Mouse (Mus musculus): Measurements from ENCODE around the gene Atg16l2.

The Atg16l2 gene

GRCm38 (mm10) chr7:101317014-101317413 lies 15.0 kb upstream of the Atg16l2 start, which contains the start of gene Stard10:
Gene Stard10 (plus strand): TSS chr7:101317086.
- Histone ChIP-seq H3K4me3 (replicated peaks; ENCODE audit: low read length) (no peak within 1 kb of the TSS), H3K4me1 (replicated peaks; ENCODE audit: low read depth, low read length) (peaks cover 22% of the 10 kb centered on the region), H3K36me3 (ENCODE audit: insufficient read depth, low read length) (no peaks in the 10 kb centered on the region), H3K27me3 (ENCODE audit: insufficient read depth, low read length) (peaks cover 47% of the 10 kb centered on the region), H3K9me3 (ENCODE audit: low read length) (no peaks in the 10 kb centered on the region)
- TF ChIP-seq CTCF (conservative IDR thresholded peaks at IDR 0.05; ENCODE audit: low read length): no peak
- no peak for TF ChIP-seq NANOG (IDR thresholded peaks at IDR 0.05; ENCODE audit: borderline replicate concordance, low read length)

GRCm38 (mm10) chr7:101316591-101317001 lies 14.5 kb upstream of the Atg16l2 start:
- no peak for TF ChIP-seq CTCF (conservative IDR thresholded peaks at IDR 0.05; ENCODE audit: low read length)
- TF ChIP-seq NANOG (IDR thresholded peaks at IDR 0.05; ENCODE audit: borderline replicate concordance, low read length): no peak
- no peak for TF ChIP-seq POU5F1 (IDR thresholded peaks at IDR 0.05; ENCODE audit: borderline replicate concordance, low read length)

GRCm38 (mm10) chr7:101315699-101316098 lies 13.6 kb upstream of the Atg16l2 start:
- H3K9me3 ChIP-seq (ENCODE audit: low read length): no peaks in the 10 kb centered on the region
- peaks cover 20% of the 10 kb centered on the region for H3K4me1 ChIP-seq (replicated peaks; ENCODE audit: low read depth, low read length)
- no peak overlapping the region for H3K4me3 ChIP-seq (replicated peaks; ENCODE audit: low read length)
- peaks cover 38% of the 10 kb centered on the region for H3K27me3 ChIP-seq (ENCODE audit: insufficient read depth, low read length)
- TF ChIP-seq CTCF (conservative IDR thresholded peaks at IDR 0.05; ENCODE audit: low read length) (no peak), POU5F1 (IDR thresholded peaks at IDR 0.05; ENCODE audit: borderline replicate concordance, low read length) (no peak), NANOG (IDR thresholded peaks at IDR 0.05; ENCODE audit: borderline replicate concordance, low read length) (no peak)
- no peaks in the 10 kb centered on the region for H3K36me3 ChIP-seq (ENCODE audit: insufficient read depth, low read length)

More at GRCm38 (mm10) chr7:101316591-101317001, 14.5 kb upstream of the Atg16l2 start:
- Histone ChIP-seq H3K27me3 (ENCODE audit: insufficient read depth, low read length) (peaks cover 43% of the 10 kb centered on the region), H3K9me3 (ENCODE audit: low read length) (no peaks in the 10 kb centered on the region), H3K4me3 (replicated peaks; ENCODE audit: low read length) (no peak overlapping the region), H3K4me1 (replicated peaks; ENCODE audit: low read depth, low read length) (peaks cover 18% of the 10 kb centered on the region), H3K36me3 (ENCODE audit: insufficient read depth, low read length) (no peaks in the 10 kb centered on the region)

- Histone ChIP-seq H3K4me1 (replicated peaks; ENCODE audit: low read depth, low read length) (peaks cover 17% of the 10 kb centered on the region), H3K9me3 (ENCODE audit: low read length) (no peaks in the 10 kb centered on the region), H3K36me3 (ENCODE audit: insufficient read depth, low read length) (no peaks in the 10 kb centered on the region), H3K4me3 (replicated peaks; ENCODE audit: low read length) (no peak overlapping the region), H3K27me3 (ENCODE audit: insufficient read depth, low read length) (peaks cover 25% of the 10 kb centered on the region)
- TF ChIP-seq POU5F1 (IDR thresholded peaks at IDR 0.05; ENCODE audit: borderline replicate concordance, low read length): no peak
- no peak for TF ChIP-seq NANOG (IDR thresholded peaks at IDR 0.05; ENCODE audit: borderline replicate concordance, low read length)
- TF ChIP-seq CTCF (conservative IDR thresholded peaks at IDR 0.05; ENCODE audit: low read length): no peak
These were observed 12.3 kb upstream of the Atg16l2 start for GRCm38 (mm10) chr7:101314396-101314795.

GRCm38 (mm10) chr7:101313033-101313432 lies 11.0 kb upstream of the Atg16l2 start:
- Histone ChIP-seq H3K36me3 (ENCODE audit: insufficient read depth, low read length) (no peaks in the 10 kb centered on the region), H3K4me1 (replicated peaks; ENCODE audit: low read depth, low read length) (peaks cover 25% of the 10 kb centered on the region), H3K4me3 (replicated peaks; ENCODE audit: low read length) (no peak overlapping the region), H3K9me3 (ENCODE audit: low read length) (no peaks in the 10 kb centered on the region), H3K27me3 (ENCODE audit: insufficient read depth, low read length) (peaks cover 11% of the 10 kb centered on the region)
- no peak for TF ChIP-seq NANOG (IDR thresholded peaks at IDR 0.05; ENCODE audit: borderline replicate concordance, low read length)
- no peak for TF ChIP-seq CTCF (conservative IDR thresholded peaks at IDR 0.05; ENCODE audit: low read length)
- no peak for TF ChIP-seq POU5F1 (IDR thresholded peaks at IDR 0.05; ENCODE audit: borderline replicate concordance, low read length)

- Histone ChIP-seq H3K27me3 (ENCODE audit: insufficient read depth, low read length) (peaks cover 5% of the 10 kb centered on the region), H3K4me3 (replicated peaks; ENCODE audit: low read length) (peak overlapping the region; percentile 81), H3K4me1 (replicated peaks; ENCODE audit: low read depth, low read length) (peaks cover 19% of the 10 kb centered on the region), H3K9me3 (ENCODE audit: low read length) (no peaks in the 10 kb centered on the region), H3K36me3 (ENCODE audit: insufficient read depth, low read length) (no peaks in the 10 kb centered on the region)
- TF ChIP-seq NANOG (IDR thresholded peaks at IDR 0.05; ENCODE audit: borderline replicate concordance, low read length) (no peak), POU5F1 (IDR thresholded peaks at IDR 0.05; ENCODE audit: borderline replicate concordance, low read length) (no peak), CTCF (conservative IDR thresholded peaks at IDR 0.05; ENCODE audit: low read length) (no peak)
These were observed 9.0 kb upstream of the Atg16l2 start for GRCm38 (mm10) chr7:101311061-101311460.

GRCm38 (mm10) chr7:101310327-101311028 lies 8.4 kb upstream of the Atg16l2 start:
- H3K9me3 ChIP-seq (ENCODE audit: low read length): no peaks in the 10 kb centered on the region
- H3K27me3 ChIP-seq (ENCODE audit: insufficient read depth, low read length): peaks cover 5% of the 10 kb centered on the region
- peak; percentile 69 for TF ChIP-seq CTCF (conservative IDR thresholded peaks at IDR 0.05; ENCODE audit: low read length)
- no peak for TF ChIP-seq POU5F1 (IDR thresholded peaks at IDR 0.05; ENCODE audit: borderline replicate concordance, low read length)

GRCm38 (mm10) chr7:101309985-101310326 lies 7.9 kb upstream of the Atg16l2 start:
- Histone ChIP-seq H3K27me3 (ENCODE audit: insufficient read depth, low read length) (peaks cover 4% of the 10 kb centered on the region; the same call in 1 of the 2 replicates), H3K36me3 (ENCODE audit: insufficient read depth, low read length) (no peaks in the 10 kb centered on the region), H3K4me3 (replicated peaks; ENCODE audit: low read length) (peak overlapping the region; percentile 81), H3K9me3 (ENCODE audit: low read length) (no peaks in the 10 kb centered on the region), H3K4me1 (replicated peaks; ENCODE audit: low read depth, low read length) (peaks cover 19% of the 10 kb centered on the region)
- TF ChIP-seq POU5F1 (IDR thresholded peaks at IDR 0.05; ENCODE audit: borderline replicate concordance, low read length): no peak
- no peak for TF ChIP-seq CTCF (conservative IDR thresholded peaks at IDR 0.05; ENCODE audit: low read length)
- TF ChIP-seq NANOG (IDR thresholded peaks at IDR 0.05; ENCODE audit: borderline replicate concordance, low read length): no peak

More at GRCm38 (mm10) chr7:101310327-101311028, 8.4 kb upstream of the Atg16l2 start:
- peak overlapping the region; percentile 81 for H3K4me3 ChIP-seq (replicated peaks; ENCODE audit: low read length)
- peaks cover 19% of the 10 kb centered on the region for H3K4me1 ChIP-seq (replicated peaks; ENCODE audit: low read depth, low read length)
- no peaks in the 10 kb centered on the region for H3K36me3 ChIP-seq (ENCODE audit: insufficient read depth, low read length)

GRCm38 (mm10) chr7:101306841-101307240 lies 4.8 kb upstream of the Atg16l2 start:
- no peak for TF ChIP-seq NANOG (IDR thresholded peaks at IDR 0.05; ENCODE audit: borderline replicate concordance, low read length)
- TF ChIP-seq CTCF (conservative IDR thresholded peaks at IDR 0.05; ENCODE audit: low read length): no peak
- TF ChIP-seq POU5F1 (IDR thresholded peaks at IDR 0.05; ENCODE audit: borderline replicate concordance, low read length): no peak
- H3K4me3 ChIP-seq (replicated peaks; ENCODE audit: low read length): no peak overlapping the region
- H3K9me3 ChIP-seq (ENCODE audit: low read length): no peaks in the 10 kb centered on the region
- H3K36me3 ChIP-seq (ENCODE audit: insufficient read depth, low read length): no peaks in the 10 kb centered on the region
- H3K27me3 ChIP-seq (ENCODE audit: insufficient read depth, low read length): peaks cover 12% of the 10 kb centered on the region
- H3K4me1 ChIP-seq (replicated peaks; ENCODE audit: low read depth, low read length): peaks cover 27% of the 10 kb centered on the region
